Mouse (Mus musculus) ovary, adult 18-20 months (tissue): ENCODE measurements around the gene Abca1.

Experiments
- DNase-seq: peaks from one replicate; pipeline ENCODE4 v3.0.0; 2022; ENCODE audit warnings: low spot score, mixed read lengths

Gene Abca1

GRCm38 (mm10) chr4:53149644-53150043 is 10.1 kb downstream of the Abca1 start:
- no peak for DNase-seq

GRCm38 (mm10) chr4:53148817-53149216 is 10.9 kb downstream of the Abca1 start:
- DNase-seq: no peak

- DNase-seq: peak; percentile 31
Measured at GRCm38 (mm10) chr4:53147454-53147853, 12.2 kb downstream of the Abca1 start.

GRCm38 (mm10) chr4:53147046-53147445 is 12.6 kb downstream of the Abca1 start:
- DNase-seq: no peak

GRCm38 (mm10) chr4:53146227-53146949 is 13.3 kb downstream of the Abca1 start:
- DNase-seq: no peak

DNA sequence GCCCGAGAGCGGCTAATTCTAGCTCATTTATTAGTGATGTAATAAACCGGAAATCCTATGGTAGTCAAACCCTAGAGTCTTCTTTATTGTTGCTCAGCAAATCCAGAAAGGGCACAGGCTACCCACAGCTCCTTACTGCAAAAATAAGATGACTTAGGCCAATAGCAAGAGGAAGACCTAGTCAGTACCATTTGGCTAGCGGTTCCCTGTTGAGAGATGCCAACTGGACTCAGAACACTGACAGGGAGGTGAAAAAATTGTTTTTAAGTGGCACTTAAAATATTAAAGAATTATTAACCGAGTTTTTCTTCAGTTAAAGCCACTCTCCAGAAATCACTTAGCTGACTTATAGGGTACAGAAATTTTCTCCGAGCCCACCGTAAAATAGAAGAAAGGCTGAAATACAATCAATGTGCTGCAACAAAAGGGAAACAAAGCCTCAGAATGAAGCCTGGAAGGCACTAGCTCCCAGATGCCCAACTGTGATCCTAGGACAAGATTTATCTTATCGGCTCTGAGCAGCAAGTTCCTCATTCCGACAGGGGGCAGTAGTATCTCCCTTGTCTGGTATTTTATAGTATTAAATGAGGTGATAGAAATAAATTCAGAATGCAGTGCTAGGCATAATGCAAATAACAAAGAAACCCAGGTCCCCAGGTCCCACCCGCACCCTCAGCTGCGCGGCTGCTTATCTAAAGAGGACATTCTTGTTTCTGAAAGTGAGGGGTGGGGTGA is 14.1 kb downstream of the Abca1 start:
- DNase-seq: no peak

DNA sequence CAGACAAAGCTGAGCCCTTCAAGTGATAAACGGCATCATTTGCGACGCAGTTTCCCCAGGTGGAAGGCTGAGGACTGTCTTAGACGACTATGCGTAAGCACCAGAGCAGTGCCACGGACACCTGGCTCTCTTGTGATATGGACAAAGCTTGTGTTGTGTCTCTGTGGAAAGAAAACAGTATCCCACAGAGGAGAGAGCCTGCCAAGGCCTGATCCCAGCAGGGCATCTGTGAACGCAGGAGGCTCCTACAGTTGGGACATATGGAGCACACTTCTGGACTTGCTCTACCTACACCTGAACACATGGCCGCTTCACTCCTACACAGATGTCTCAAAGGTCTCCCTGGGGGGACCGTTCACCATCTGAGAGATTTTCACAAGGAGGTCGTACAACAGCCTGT is 15.1 kb downstream of the Abca1 start:
- no peak for DNase-seq

GRCm38 (mm10) chr4:53144021-53144420 is 15.7 kb downstream of the Abca1 start:
- DNase-seq: no peak

DNA sequence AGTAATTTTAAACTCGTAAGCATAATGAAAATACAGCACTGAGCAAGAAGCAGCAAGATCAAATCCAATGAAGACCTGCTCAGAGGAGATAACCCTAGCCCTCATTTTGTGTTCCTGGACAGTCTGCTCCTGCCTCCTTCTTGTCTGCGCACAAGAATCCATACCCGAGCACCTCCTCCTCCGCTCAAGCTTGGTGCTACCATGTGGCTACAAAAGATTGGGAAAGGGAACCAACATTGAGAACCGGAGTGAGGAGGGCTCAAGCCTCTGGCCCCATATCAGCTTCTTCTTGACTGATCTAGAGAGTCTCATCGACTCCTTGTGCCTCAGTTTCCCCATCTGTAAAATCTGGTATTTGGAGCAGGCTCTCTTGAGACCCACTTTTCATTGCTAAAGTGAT is 19.0 kb downstream of the Abca1 start:
- DNase-seq: no peak

DNA sequence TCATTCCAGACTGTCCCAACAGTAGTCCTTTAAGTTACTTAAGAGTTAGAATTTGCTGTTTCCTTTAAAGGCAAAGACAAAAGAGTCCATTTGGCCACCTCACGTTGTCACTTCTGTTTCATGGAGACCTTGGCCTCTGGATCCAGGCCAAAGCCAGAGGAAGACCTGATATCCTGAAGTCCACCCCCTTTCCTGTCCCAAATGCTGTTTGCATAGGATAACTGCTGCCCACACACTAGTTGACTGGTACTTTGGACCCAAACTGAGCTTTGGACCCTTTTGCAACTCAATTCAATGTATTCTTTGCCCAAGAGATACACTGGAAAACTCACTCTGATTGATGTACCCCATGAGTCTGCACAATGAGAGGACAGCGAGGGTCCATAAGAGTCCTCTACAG is 20.2 kb downstream of the Abca1 start:
- DNase-seq: no peak

- no peak for DNase-seq
Measured at GRCm38 (mm10) chr4:53138974-53139373, 20.7 kb downstream of the Abca1 start.

DNA sequence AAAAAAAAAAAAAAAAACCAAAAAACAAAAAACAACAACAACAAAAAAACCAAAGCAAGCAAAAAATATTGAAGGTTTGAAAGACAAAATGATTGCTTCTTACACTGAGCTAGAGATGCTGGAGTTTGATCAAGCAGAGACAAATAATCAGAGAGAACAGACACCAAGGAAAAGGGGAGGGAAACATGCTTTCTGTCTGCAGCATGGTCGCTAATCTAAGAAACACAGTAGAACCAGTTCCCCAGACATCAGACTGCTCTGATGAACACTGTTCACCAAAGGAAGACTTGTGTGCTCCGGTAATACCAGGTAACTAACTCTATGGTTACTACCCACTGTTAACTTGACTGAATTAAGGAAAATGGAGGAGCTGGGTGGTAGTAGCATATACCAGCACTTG is 22.6 kb downstream of the Abca1 start:
- DNase-seq: no peak

DNA sequence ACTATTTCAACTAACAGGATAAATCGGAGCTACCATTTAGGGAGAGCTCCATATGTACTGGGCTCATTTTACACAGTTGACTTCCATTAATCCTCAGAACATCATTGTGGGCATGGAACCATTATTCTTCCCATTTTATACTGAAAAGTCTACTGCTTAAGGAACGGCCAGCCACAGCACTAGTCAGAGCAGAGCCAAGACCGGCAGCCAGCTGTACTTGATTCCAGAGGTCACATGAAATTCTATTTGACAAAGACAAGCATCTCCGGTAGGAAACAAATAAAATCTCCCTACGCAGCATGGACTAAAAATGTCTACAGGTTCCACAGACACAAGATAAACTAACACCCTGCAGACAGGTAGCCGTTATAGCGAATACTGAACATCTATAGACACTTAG is 24.9 kb downstream of the Abca1 start:
- no peak for DNase-seq

DNA sequence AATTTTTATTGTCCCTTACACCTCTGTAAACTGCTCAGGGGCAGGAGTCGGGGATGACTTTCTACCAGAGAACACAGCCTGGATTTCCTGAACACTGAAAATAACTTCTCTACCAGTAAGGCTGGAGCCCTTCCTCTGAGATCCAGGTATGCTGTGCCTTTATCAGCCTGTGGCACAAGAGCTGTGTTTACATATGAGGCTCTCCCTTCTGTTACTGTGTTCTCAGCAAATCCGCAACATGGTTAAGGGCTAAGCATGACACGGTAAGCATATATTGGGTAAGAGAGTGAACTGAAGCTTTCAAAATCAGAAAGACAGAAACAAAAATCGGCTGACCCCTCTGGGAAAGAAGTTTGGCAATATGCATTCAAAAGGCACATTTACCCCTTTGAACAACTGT is 25.7 kb downstream of the Abca1 start:
- DNase-seq: no peak

DNA sequence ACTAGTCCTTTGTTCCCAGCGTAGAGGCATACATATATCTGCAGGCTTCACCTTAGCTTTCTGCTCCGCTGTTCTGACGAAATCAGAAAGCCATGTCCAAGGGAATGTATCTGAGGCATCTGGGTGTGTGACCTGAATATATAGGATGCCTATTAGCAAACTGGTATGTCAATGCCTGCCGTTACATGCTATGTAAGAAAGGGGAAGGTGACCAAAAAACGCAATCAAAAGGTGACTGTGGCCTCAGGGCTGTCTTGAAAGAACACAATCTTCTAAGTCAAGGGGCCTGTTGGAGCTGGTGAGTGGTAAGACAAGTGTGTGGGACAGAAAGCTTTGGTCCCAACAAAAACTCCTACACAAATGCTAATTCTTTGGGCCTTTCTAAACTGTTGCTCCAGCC is 28.2 kb downstream of the Abca1 start:
- DNase-seq: no peak

DNA sequence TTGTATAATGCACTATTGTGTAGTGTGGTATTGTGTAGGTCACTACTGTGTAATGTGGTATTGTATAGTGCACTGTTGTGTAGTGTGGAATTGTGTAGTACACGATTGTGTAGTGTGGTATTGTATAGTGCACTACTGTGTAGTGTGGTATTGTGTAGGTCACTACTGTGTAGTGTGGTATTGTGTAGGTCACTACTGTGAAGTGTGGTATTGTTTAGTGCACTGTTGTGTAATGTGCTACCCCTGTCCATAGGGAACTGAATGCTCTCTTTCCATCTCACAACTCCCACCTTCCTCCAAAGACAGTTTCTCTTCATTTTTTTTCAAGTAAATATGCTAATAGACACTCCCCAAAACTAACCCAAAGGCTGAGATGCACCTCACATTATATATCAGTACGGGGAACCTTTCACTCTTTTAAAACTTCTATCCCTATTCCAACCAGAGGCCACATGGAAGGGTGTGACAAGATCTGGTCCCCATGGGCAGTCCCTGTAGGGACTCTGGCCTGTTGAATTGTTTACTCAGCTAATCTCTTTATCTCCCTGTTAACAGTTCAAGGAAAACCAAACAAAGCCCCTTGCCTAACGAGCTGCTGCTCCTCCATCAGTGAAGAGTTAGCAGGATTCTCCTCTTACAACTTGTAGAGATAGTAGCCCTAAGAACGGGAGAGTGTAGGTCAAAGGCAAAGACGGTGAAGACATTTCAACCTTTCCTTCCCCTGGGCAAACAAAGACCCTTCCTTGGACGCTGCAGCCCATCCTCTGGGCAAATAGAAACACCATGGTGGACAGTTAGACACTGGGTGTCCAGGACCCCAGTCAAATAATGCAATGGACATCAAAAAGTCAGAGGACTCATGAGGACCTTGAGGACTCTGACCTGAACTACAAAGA is 28.8 kb downstream of the Abca1 start:
- DNase-seq: no peak

DNA sequence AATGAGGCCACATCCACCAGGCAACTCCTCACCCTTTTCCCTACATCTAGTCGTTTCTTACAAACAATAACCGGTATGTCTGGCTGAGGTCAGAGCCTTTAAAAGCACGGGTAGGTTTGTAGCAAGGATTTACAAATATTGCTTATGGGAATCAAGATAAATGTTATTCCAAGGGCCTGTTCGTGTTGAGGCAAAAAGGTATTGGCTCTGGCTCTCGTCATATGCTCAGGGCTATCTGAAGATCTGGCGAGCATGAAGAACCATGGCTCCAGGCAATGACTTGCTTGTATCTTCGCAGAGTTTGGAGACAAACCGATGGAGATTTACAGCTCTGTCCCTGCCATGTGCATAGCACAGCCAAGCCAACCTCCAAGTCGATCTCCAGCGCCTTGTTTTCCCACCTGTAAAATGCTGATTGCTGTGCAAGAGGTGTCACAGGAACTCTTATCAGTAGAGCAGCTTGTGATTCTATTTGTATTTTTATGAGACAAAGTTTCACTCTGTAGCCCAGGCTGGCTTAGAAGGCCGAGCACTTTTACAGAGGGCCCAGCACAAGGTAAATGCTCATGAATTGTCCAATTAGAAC is 29.9 kb downstream of the Abca1 start:
- DNase-seq: no peak

GRCm38 (mm10) chr4:53127266-53127665 is 32.4 kb downstream of the Abca1 start:
- no peak for DNase-seq

DNA sequence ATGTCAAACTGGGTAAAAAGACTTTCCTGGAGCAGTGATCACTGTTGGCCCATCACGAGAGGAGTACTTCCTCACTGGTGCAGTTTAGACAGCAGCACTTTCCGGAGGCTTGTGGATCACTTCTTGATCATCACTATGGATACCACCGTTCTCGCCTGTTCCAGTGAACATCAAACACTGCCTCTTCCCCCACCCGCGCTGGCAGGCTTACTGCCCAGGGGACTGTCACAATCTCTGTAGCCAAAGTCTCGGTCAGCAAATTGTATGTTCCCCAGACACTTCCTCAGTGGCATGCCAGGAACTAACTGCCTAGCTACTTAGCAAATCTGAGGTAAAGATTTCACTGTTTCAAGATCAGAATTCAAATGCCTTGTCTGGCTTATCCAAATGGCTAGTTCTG is 32.9 kb downstream of the Abca1 start:
- no peak for DNase-seq

DNA sequence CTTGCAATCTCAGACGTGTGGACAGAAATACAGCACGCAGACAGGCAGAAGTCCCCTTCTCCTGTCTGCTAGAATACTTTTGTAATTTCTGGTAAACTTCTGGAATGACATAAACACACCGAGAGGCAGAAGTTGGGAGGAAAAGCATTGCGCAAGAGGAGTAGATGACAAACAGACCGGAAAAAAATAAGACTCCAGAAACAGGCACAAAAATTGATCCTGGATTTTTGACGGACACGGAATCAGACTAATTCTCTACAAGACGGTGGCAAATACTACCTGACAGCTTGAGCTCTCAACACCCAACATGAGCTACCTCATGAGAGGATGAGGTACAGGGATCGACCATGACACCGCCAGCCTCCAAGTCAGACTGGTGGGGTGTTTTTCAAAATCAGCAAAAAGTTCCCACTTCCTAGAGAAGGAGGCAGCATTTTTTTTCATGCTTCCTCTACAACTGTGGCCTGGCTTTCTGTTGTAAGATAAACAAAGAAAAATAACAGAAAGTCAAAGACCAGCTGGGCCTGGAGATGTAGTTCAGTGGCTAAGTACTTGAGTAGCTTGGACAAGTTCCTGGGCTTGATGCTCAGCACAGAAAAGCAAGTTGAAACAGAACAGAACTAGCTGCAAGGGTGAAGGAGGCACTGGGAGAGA is 34.7 kb downstream of the Abca1 start:
- no peak for DNase-seq

GRCm38 (mm10) chr4:53122310-53122709 is 37.4 kb downstream of the Abca1 start:
- no peak for DNase-seq
